Mouse (Mus musculus): ENCODE measurements around the gene Grik3.

Gene Grik3

DNA sequence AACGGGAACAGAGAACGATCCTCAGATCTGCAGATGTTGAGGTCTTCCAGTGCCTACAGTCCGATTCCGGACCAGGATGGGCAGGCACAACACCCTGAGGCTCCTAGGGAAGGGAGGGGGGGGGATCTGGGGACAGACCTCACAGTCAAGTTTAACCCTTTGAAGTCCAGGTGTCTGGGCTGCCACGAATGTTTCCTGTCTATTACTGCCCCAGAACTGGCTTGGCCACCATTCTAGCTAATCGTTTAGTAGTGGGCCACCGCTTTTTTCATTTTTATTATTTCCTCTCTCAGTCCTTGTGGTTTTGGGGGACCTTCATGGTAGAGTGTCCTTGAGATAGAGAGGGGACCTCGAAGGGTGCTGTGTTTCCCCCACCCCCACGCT lies 1.6 kb downstream of the Grik3 start:
- no peak for DNase-seq (ENCODE audit: low read depth, low spot score)

DNA sequence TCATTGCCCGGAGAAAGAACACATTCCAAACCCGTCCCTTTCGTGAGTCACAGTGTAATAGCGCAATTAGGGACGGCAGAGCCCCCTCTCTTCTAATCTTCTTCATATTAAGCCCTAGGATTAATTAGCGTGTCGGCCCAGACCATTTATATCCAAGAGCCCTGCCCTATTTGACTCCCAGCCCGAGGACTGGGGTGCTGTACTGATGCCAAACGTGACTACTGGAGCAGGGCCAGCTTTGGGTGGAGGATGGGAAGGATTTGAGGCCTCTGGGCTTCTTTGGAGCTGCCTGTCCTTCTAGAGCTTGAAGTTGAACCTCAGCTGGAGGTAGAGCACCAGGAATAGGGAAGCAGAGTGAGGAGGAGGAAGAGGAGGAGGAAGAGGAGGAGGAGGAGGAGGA lies 2.2 kb downstream of the Grik3 start:
- no peak for DNase-seq (ENCODE audit: low read depth, low spot score)

DNA sequence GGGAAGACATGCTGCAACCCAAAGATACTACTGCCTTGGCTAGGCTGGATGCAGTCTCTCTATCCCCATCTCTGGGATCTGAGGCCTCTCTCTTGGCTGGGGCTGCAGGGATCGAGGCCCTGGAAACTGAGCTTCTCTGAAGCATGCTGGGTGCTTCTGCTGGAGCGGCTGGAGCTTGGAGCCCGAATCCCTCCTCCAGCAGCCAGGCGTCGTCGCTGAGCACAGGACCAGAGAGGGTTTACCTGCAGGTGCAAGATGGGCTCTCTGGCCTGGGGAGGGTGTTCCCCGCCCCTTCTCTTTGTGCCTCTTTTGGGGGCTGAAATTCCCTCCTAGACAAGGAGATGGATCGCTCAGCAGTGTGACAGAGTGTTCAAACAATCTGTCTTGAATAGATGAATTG lies 2.6 kb downstream of the Grik3 start:
- no peak for DNase-seq (ENCODE audit: low read depth, low spot score)

DNA sequence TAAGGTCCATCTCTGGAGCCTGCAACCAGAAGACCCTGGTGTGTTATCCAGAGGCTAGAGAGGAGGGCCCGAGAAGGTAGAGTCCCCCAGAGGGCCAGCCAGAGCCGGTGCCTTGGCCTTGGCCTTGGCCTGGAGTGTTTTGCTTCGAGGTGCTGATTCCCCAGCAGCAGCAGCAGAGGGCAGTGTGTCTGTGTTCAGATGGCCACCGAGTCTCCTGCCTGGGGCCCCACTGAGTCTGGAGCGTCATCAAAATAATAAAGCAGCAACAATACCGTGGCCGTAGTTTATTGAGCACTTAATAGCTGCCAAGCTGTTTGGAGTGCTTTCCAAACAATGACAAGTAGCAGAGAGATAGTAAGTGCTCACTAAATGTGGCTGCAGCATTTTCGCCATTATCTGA lies 5.0 kb downstream of the Grik3 start:
- no peak for DNase-seq (ENCODE audit: low read depth, low spot score)

DNA sequence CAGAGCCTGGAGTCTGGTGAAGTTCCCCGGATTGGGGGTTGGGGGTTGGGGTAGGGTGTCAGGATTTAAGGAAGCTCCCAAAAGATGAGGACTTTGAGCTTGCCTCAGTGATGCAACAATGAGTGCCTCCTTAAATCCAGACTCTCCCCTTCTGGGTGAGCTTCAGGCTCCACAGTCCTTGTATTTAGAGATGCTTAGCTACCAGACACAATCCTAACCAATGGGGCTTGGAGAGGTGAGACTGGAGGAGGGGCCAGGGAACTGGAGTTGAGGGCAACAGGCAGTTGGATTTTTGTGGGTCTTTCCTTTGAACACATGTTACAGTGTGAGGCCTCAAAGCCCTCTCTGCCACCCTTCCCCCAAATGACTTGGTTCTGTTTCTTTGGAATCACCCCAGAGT lies 6.5 kb downstream of the Grik3 start:
- no peak for DNase-seq (ENCODE audit: low read depth, low spot score)

DNA sequence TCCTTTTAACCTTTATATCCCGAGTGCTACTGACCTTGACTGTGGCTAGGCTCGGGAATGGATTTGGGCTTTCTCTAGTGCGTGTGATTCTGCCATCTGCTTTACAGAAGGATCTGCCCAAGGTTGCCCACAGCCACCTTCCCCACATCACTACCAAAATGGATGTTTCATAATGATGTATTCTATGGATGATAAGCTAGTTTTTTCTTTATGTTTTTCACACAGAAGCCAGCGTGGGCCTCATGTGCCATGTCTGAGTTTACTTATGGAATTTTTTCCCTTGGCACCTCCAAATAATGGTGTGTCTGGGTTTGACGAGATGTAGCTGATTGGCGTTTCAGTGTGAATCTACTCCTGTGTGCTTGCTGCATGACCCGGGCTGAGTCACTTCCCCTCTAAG lies 7.0 kb downstream of the Grik3 start:
- DNase-seq (ENCODE audit: low read depth, low spot score) = no peak

DNA sequence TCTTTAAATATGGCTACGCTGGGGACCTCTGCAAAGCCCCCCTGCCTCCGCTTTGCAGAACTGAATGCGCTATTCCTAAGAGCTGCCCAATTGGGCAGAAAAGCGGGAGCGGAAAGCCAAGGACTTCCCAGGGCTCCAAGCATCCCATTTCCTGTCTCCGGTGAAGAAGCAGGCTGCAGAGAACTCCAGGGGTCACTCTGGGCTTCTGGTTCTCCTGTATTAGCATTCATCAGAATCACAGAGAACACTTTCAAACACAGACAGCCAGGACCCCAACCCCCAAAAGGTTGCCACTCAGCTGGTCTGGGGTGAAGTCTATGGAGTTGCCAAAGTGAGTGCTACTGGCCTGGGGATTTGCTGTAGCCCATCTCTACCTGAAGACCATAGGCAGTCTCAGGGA lies 8.4 kb downstream of the Grik3 start:
- no peak for DNase-seq (ENCODE audit: low read depth, low spot score)

DNA sequence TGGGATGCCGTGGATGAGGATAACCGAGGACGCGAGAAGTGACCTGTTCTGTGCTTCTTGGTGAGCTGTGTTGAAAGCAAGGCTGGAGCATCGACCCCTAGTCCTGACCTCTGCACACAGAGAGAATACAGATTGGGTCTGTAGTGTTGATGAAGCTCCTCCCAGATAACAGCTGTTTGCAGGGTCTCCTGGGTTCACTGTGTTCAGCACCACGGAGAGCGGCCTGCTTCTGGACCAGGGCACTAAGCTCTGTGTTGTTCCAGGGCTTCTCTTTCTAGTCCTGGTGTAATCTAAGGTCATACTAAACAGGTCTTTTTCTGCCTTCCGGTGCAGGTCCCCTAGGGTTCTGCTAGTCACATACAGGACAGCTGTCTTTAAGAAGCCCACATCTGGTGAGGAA lies 12.4 kb downstream of the Grik3 start:
- no peak for DNase-seq (ENCODE audit: low read depth, low spot score)

DNA sequence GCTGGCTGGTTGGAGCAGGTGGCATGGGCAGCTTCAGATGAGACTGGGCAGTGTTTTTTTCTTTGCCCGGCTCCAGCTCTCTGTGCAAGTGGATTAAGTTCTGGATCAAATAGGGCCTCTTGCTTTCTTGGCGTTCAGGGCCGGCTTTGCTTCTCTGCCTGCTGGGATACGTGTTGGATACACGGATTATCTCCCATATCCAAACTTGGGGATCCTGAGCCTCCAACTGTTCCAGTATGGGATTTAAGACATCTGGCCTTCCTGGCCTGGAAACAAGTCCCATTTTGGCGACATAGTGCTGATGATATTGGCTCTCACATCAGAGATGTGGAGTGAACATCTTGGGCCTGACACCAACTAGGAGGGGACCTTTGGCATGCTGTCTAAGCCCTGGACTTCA lies 21.9 kb downstream of the Grik3 start:
- no peak for DNase-seq (ENCODE audit: low read depth, low spot score)

DNA sequence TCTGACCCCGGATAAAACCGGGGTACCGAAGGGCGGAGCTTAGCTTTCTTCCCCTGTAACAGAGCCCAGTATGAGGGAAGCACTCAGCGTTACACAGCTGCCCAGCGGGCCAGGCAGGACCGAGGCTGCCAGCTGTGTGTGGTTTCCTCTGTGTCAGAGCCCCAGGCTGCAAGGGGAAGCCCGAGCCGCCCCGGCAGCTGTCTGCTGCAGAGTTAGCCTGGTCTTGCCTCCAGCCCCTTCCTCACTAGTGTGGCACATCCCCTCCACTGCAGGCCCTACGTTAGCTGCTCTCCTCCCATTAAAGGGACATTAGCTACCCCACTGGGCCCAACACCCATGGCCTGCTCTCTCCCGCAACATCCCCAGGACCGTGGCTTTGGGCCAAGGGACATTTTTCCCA lies 25.1 kb downstream of the Grik3 start:
- DNase-seq (ENCODE audit: low read depth, low spot score) = no peak

DNA sequence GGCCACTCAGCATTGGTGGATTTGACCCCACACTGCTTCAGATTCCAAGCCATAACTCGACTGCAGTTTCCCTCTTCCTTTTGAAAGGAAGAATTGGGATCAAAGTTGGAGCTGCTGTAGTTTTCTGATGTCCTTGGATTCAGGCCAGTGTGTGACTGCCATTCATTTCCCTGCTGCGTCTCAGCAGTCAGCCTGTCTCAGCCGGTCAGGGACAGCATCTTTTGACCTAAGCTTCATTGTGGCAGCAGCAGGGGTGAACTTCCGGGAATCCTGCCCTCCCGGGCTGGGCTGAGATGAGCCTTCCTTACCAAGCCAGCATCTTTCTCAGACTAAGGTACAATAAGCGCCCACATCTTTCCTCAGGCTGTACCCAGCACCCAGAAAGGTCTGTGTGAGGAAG lies 26.1 kb downstream of the Grik3 start:
- no peak for DNase-seq (ENCODE audit: low read depth, low spot score)

DNA sequence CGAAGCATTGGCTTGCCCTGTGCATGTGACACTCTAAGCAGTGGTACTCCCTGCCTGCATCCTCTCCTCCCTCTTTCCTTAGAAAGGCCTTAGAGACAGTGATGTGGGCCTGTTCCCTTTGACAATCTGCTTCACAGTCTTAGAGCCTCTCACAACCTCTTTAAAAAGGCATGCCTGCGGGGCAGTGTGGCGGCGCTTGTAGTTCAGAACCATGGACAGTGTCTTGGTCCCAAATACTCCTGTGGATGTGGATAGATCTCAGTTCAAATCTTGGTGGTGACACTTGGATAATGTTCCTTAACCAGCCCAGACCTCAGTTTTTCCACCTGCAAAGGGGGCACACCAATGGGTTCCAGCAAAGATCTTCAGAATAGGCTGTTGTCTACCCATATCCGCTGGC lies 28.4 kb downstream of the Grik3 start:
- no peak for DNase-seq (ENCODE audit: low read depth, low spot score)

DNA sequence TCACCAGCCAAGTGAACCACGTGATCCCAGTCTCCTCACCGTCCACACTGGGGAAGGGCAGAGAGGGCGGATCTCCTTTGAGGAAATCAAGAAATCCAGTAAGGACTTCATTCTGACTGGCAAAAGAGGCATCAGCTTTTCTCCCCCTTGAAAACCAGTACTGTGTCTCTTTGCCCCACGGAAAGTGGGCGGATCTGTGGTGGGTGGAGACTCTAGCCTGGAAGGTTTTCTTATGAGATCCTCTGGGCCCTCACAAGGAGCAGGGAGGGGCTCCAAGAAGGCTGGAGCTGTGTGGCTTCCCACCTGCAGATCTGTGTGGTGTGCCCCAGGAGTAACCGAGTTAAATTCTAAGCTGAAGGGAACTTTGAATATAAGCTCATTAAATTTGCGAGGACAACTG lies 32.4 kb downstream of the Grik3 start:
- no peak for DNase-seq (ENCODE audit: low read depth, low spot score)

DNA sequence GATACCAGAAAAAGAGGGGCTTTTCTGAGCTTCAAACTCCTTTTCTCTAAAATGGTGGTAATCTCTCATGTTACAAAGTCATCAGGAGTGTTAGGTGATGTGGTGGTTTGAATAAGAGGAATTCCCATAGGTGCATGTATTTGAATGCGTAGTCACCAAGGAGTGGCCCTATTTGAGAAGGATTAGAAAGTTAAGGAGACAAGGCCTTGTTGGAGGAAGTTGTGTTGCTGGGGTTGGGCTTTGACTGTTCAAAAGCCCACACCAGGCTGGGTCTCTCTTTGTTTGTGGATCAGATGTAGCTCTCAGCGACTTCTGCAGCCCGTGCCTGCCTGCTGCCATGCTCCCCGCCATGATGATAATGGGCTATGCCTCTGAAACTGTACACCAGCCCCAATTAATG lies 34.8 kb downstream of the Grik3 start:
- no peak for DNase-seq (ENCODE audit: low read depth, low spot score)

DNA sequence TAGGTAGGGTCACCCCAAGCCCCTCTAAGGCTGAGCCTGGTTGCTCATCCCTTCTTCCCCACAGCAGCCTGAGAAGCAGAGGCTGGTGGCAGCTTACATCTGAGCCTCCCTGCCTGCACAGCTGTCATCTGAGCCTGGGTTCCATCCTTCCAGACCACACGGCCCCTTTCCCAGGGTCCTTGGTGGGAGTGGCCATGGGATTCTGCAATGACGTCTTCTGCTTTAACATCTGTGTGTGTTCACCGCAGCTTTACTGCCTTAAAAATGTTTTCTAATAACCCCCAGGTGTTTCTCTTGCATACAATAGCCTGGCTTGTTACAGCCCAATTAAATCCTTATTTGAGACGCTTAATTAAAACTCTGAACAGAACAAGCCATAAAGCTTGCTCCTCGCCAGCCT lies 35.9 kb downstream of the Grik3 start:
- no peak for DNase-seq (ENCODE audit: low read depth, low spot score)

DNA sequence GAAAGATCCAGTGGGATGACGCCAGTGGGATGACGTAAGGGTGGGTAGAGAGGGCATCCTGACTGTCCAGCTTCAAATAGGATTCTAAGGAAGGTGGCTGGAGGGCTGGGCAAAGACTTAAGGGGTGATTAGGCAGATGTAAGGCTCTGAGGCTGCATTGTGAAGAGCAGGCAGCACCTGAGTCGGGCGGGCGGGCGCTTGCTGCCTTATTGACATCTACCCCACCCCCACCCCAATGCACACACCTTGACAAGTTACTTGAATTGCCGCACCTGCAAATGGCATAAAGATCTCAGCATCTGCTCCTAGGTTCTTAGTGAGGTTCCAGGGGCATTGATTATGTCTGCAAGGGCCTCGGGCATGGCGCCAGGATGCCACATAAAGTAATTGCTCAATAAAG lies 43.5 kb downstream of the Grik3 start:
- no peak for DNase-seq (ENCODE audit: low read depth, low spot score)

DNA sequence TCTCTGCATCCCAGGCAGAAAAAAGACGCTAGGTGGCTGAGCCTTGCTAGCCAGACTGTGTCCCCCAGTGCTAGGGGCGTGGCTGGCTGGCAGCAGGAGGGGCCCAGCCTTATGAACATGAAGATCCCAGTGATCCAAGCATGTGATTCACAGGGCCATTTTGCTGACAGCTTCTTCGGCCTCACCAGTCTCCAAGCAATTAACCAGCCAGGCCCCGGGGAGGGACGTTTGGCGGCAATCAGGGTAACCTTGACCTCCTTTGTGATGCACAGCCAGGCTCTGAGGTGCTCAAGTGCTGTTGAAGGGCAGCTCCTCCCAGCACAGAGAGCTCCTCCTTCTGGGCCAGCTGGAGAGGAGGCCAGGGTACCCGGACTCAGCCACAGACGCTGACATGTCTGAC lies 43.9 kb downstream of the Grik3 start:
- DNase-seq (ENCODE audit: low read depth, low spot score) = no peak

DNA sequence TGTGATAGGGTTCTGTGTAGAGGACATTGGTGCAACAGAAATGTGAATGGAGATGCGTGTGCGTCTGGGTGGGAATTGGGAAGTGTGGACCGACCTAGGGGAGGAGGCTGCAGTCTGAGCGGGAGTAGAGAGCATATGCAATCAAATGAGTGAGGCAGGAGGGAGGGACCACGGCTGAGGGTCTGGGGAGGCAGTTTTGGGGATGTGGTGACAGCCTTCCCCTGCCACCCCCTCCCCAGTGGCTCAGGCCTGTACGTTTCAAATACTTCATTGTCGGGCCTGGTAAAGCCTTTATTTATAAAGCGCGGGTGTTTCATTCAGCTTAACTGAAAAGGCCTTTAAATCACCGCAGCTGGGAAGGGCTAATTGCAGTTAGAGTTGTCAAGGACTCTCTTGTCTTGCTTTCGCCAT lies 44.5 kb downstream of the Grik3 start:
- no peak for DNase-seq (ENCODE audit: low read depth, low spot score)

DNA sequence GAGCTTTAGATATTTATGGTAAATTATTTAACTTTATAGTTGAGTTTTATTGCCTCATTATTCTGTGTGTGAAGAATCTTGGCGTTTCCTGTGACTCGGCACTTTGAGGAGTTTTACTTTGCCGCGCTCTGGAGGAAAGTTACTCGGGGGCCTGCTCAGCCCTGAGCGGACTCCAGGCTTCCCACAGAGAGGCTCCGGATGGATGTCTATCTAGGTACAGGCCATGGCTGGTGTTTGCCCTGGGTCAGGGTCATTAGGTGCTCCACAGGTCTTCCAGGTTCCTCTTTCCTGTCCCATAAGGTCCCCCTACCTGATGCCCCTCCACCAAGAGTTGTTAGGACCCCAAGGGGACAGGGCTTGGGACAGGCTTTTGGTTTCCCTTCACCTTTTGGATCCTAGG lies 45.0 kb downstream of the Grik3 start:
- no peak for DNase-seq (ENCODE audit: low read depth, low spot score)

DNA sequence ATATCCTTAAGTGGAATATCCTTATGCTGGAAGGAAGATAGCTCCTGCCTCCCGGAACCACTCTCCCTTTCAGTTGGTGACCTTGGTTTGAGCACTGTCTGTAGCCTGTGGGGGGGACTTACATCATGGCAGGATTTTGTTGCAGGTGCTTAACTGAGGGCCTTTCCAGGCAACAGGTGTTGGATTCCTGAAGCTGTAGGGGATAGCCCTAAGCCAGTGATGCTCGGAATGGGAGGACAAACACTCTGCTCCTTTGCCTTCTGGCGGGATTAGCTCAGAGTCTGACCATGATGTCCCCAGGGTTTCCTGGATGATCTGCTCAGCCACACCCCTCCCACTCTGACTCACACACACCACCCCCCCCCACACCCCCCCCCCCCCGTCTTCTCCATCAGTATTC lies 45.5 kb downstream of the Grik3 start:
- DNase-seq (ENCODE audit: low read depth, low spot score) = no peak

DNA sequence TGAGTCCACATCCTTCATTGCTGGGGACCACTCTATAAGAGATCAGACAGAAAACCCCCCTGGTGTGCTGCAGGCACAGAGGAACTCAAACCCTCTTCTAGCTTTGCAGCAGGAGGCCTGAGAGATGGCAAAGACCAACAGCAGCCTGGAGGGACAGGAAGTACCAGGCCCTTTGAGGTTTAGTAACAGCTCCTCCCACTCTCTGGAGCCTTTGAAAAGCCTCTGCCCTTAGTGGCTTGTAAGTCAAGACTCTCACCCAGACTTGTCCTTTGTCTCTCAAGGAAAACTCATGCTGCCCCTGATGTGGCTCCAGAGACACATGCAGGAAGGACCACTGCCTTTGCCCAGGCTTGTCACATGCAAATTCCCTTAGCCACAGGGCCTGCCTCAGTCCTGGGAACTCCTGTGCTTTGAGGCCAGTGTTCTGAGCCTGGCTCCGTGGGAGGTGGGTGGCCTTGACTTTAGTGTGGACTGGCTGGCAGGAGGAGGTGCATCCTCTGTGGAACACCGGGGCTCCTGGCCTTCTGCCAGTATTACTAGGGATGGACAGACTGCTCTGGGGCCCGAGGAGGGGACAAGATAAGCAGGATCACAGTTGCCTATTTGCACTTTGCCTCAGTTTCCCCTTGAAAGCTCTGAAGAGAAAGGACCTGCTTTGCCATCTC lies 47.9 kb downstream of the Grik3 start:
- no peak for DNase-seq (ENCODE audit: low read depth, low spot score)

DNA sequence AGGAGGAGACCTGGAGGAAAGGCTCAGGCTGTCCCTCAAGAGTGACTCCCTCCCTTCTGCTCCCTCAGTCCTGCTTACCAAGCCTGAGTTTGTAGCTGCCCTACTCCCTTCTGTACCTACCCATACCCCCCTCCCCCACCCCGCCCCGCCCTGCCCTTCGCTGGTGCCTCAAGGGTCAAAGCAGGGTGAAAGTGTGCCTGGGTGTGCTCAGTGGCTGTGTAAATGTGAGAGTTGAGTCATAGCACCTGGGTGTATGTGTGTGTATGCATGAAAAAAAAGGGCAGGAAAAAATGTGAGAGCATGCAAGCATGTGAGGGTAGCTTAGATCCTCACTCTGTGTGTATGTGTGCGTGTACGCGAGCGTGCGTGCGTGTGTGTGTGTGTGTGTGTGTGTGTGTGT lies 49.1 kb downstream of the Grik3 start:
- DNase-seq (ENCODE audit: low read depth, low spot score) = no peak

DNA sequence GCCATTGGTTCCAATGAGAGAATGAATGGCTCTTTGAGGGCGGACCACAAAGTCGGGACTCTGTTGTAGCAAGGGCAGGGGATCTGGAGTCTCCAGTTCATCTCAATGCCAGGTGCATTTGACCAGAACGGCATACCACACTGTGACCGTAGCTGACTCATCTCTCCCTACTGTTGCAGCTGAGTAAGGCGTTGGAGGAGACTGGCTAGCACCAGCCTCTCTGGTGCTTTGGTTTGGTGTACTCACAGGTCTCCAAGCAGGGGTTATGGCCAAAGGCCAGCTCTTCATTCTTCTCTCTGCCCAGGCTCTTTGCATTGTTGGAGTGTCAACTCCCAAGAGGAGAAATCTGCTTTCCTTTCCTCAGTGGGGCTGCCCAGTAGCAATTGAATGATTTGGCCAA lies 52.7 kb downstream of the Grik3 start:
- DNase-seq (ENCODE audit: low read depth, low spot score) = no peak

DNA sequence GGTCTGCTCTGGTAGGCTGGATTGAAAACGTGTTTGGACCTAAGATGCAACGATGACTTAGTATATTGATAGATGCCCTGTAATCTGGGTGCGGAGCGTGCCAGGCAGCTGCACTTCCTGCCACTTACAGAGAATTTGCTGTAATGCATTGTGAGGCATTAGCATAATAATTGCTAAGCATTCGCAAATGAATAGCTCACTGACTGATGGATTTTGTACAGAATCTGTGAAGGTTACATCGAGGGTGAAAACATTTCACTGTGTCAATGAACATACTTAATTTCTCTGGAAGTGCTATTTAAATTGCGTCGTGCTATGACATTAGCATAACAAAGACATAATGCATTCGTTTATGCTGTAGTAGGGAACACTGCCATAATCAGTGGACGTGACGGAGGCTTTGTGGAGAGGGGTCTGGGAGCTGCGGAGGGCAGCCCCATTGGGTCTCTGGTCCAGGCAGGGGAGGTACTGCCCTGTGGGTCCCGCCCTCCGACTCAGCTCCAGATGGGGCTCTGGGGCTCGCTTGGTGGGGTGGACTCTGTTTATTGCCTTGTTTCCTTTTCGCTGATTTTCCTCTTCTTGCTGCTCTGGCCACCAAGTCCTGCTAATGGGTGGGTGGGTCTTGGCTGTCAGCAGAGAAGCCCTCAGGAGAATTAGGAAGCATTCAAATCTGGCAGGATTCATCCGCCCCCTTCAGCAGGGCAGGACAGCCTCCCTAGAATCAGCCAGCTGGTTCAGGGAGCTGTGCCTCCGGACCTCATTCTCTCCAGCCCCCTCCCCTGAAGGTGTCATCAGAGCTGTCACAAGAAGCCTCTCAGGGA lies 54.7 kb downstream of the Grik3 start:
- DNase-seq (ENCODE audit: low read depth, low spot score) = no peak
